Mouse (Mus musculus): ENCODE data around the gene Sez6l2. TPM values are rescaled to one million over a fixed set of nuclear protein-coding genes. Genes with fewer than 3 reads are reported as not detected.

Gene Sez6l2
- total RNA-seq, 1 experiment from 2014 or later = 62.2 TPM

Other genes starting within 250 kb of the Sez6l2 start
- 12.0 and 78.1 TPM in 2 replicates for gene Coro1a, start 242.8 kb upstream of the Sez6l2 start, total RNA-seq (2021)
- 128 and 136 TPM in 2 replicates for gene Mapk3, start 191.0 kb upstream of the Sez6l2 start, total RNA-seq (2021)
- gene Gdpd3, start 184.2 kb upstream of the Sez6l2 start, total RNA-seq (2021) = 3.8 and 5.6 TPM in 2 replicates
- gene Ypel3, start 173.6 kb upstream of the Sez6l2 start, total RNA-seq (2021) = 129 and 173 TPM in 2 replicates
- 1.2 and 1.5 TPM in 2 replicates for gene Tbx6, start 169.1 kb upstream of the Sez6l2 start, total RNA-seq (2021)
- gene Ppp4c, start 158.1 kb upstream of the Sez6l2 start, total RNA-seq (2021) = 94.7 and 109 TPM in 2 replicates
- 32.1 and 32.5 TPM in 2 replicates for gene Fam57b, start 152.9 kb upstream of the Sez6l2 start, total RNA-seq (2021)
- gene 4930451I11Rik, start 118.9 kb upstream of the Sez6l2 start, total RNA-seq (2021) = not detected in 2 replicates
- gene Doc2a, start 103.1 kb upstream of the Sez6l2 start, total RNA-seq (2021) = 0.63 and 0.64 TPM in 2 replicates
- 24.1 and 30.2 TPM in 2 replicates for gene Hirip3, start 88.6 kb upstream of the Sez6l2 start, total RNA-seq (2021)
- gene Ino80e, start 88.2 kb upstream of the Sez6l2 start, total RNA-seq (2021) = 39.2 and 41.9 TPM in 2 replicates
- 68.8 and 79.4 TPM in 2 replicates for gene Taok2, start 65.9 kb upstream of the Sez6l2 start, total RNA-seq (2021)
- 27.6 and 27.9 TPM in 2 replicates for gene Tmem219, start 27.6 kb upstream of the Sez6l2 start, total RNA-seq (2021)
- 20.2 and 24.7 TPM in 2 replicates for gene Kctd13, start 21.7 kb upstream of the Sez6l2 start, total RNA-seq (2021)
- gene Asphd1, start 981 bp upstream of the Sez6l2 start, total RNA-seq (2021) = 1.7 and 2.2 TPM in 2 replicates
- gene Cdipt, start 25.4 kb downstream of the Sez6l2 start, total RNA-seq (2021) = 78.2 and 83.0 TPM in 2 replicates
- gene Cdiptos, start 25.5 kb downstream of the Sez6l2 start, total RNA-seq (2021) = 1.6 TPM in 2 replicates
- 61.7 and 63.8 TPM in 2 replicates for gene Mvp, start 64.1 kb downstream of the Sez6l2 start, total RNA-seq (2021)
- 3.0 and 3.2 TPM in 2 replicates for gene Pagr1b, start 65.9 kb downstream of the Sez6l2 start, total RNA-seq (2021)
- gene Pagr1a, start 66.8 kb downstream of the Sez6l2 start, total RNA-seq (2021) = 7.9 and 24.6 TPM in 2 replicates
- 8.4 and 26.9 TPM in 2 replicates for gene Gm42742, start 70.5 kb downstream of the Sez6l2 start, total RNA-seq (2021)
- 3.5 and 4.6 TPM in 2 replicates for gene Prrt2, start 70.6 kb downstream of the Sez6l2 start, total RNA-seq (2021)
- 133 and 142 TPM in 2 replicates for gene Maz, start 76.5 kb downstream of the Sez6l2 start, total RNA-seq (2021)
- 18.9 and 21.7 TPM in 2 replicates for gene Kif22, start 91.9 kb downstream of the Sez6l2 start, total RNA-seq (2021)
- gene Zg16, start 136.8 kb downstream of the Sez6l2 start, total RNA-seq (2021) = not detected in 2 replicates
- 1.3 and 5.7 TPM in 2 replicates for gene AI467606, start 140.8 kb downstream of the Sez6l2 start, total RNA-seq (2021)
- gene Qprt, start 171.7 kb downstream of the Sez6l2 start, total RNA-seq (2021) = 1.8 and 11.4 TPM in 2 replicates
- 1.4 and 7.9 TPM in 2 replicates for gene Spn, start 187.3 kb downstream of the Sez6l2 start, total RNA-seq (2021)
- 50.9 and 55.4 TPM in 2 replicates for gene Cd2bp2, start 245.5 kb downstream of the Sez6l2 start, total RNA-seq (2021)